23 mouse cellular contexts compared by ENCODE assay signal in genomic region chr2:173153266-173153665, GRCm38 (mm10). TPM values are rescaled to one million over a fixed set of nuclear protein-coding genes. Genes with fewer than 3 reads are reported as not detected.
DNase-seq lines count a peak whose midpoint lies in the region; ATAC-seq and TF ChIP-seq lines count a peak whose summit lies in the region.
"Had no signal": no experiment of that assay in that cellular context is flagged by ENCODE, and none has a peak within 500 bp of the region (broad histone marks: within the 10 kb centered on the region; RNA-seq: fewer than 3 reads in every experiment).

No protein-coding gene starts in this region.

- peak overlapping the region; percentile 96 for H3K27ac ChIP-seq in kidney, adult 2 months (ENCODE audit: insufficient read depth, low read depth, low read length)
- no peak overlapping the region for H3K27ac ChIP-seq in liver, embryonic 15.5 days (replicated peaks)
- no peak overlapping the region for H3K27ac ChIP-seq in liver, embryonic 11.5 days (ENCODE audit: low read depth, low read length)
- H3K27ac ChIP-seq in intestine, embryonic 16.5 days (ENCODE audit: low read length): peak overlapping the region; percentile 75
- H3K27ac ChIP-seq: embryonic facial prominence, embryonic 12.5 days; forebrain, embryonic 15.5 days; heart, embryonic 13.5 days had no signal

- H3K9me3 ChIP-seq in liver, embryonic 15.5 days (replicated peaks): no peaks in the 10 kb centered on the region
- no peaks in the 10 kb centered on the region for H3K9me3 ChIP-seq in liver, embryonic 11.5 days (ENCODE audit: control insufficient read depth, low read length)
- H3K9me3 ChIP-seq in intestine, embryonic 16.5 days (ENCODE audit: control insufficient read depth, low read length): no peaks in the 10 kb centered on the region
- H3K9me3 ChIP-seq: embryonic facial prominence, embryonic 12.5 days; forebrain, embryonic 15.5 days; heart, embryonic 13.5 days had no signal

- peaks cover 24% of the 10 kb centered on the region for H3K36me3 ChIP-seq in kidney, adult 2 months (ENCODE audit: control insufficient read depth, insufficient read depth, low read length)
- H3K36me3 ChIP-seq in liver, embryonic 15.5 days (replicated peaks): no peaks in the 10 kb centered on the region
- no peaks in the 10 kb centered on the region for H3K36me3 ChIP-seq in liver, embryonic 11.5 days (ENCODE audit: control insufficient read depth, insufficient read depth, low read length)
- H3K36me3 ChIP-seq in intestine, embryonic 16.5 days (ENCODE audit: control insufficient read depth, insufficient read depth, low read length): no peaks in the 10 kb centered on the region
- H3K36me3 ChIP-seq: embryonic facial prominence, embryonic 12.5 days; forebrain, embryonic 15.5 days; G1E; heart, embryonic 13.5 days had no signal

- no peak; the same call in 1 of the 2 replicates for TF ChIP-seq CTCF in kidney, adult 2 months (conservative IDR thresholded peaks at IDR 0.05; ENCODE audit: insufficient read depth, insufficient read length, low read depth, low read length)

- no peaks in the 10 kb centered on the region for H3K27me3 ChIP-seq in kidney, adult 2 months (replicated peaks; ENCODE audit: control insufficient read depth, insufficient read depth, low read length)
- peaks cover 9% of the 10 kb centered on the region; the same call in 1 of the 2 replicates for H3K27me3 ChIP-seq in liver, embryonic 15.5 days
- H3K27me3 ChIP-seq in liver, embryonic 11.5 days (replicated peaks; ENCODE audit: control insufficient read depth, insufficient read depth, low read length): no peaks in the 10 kb centered on the region
- H3K27me3 ChIP-seq in intestine, embryonic 16.5 days (replicated peaks; ENCODE audit: control insufficient read depth, insufficient read depth, low read length): no peaks in the 10 kb centered on the region
- H3K27me3 ChIP-seq: embryonic facial prominence, embryonic 12.5 days; forebrain, embryonic 15.5 days; heart, embryonic 13.5 days had no signal

- peak overlapping the region; percentile 16; the same call in 1 of the 2 replicates for H3K4me2 ChIP-seq in liver, embryonic 15.5 days
- no peak overlapping the region for H3K4me2 ChIP-seq in liver, embryonic 11.5 days
- H3K4me2 ChIP-seq in intestine, embryonic 16.5 days (ENCODE audit: low read depth, low read length): peak overlapping the region; percentile 28
- H3K4me2 ChIP-seq: embryonic facial prominence, embryonic 12.5 days; forebrain, embryonic 15.5 days; heart, embryonic 13.5 days had no signal

- no peak for ATAC-seq in liver, embryonic 15.5 days (ENCODE audit: insufficient read depth)
- no peak for ATAC-seq in liver, embryonic 11.5 days (replicated peaks; ENCODE audit: low FRiP score)
- peak; percentile 3 for ATAC-seq in intestine, embryonic 16.5 days
- no peak for ATAC-seq in megakaryocyte-erythroid progenitor cell, adult 5-6 weeks (replicated peaks; ENCODE audit: low FRiP score, low TSS enrichment, poor library complexity, severe bottlenecking)
- ATAC-seq: CD4-positive, CD25-positive, alpha-beta regulatory T cell, adult 4 months; forebrain, embryonic 15.5 days; hindbrain, embryonic 16.5 days had no signal

- H3K9ac ChIP-seq in liver, embryonic 15.5 days: no peak overlapping the region
- no peak overlapping the region for H3K9ac ChIP-seq in liver, embryonic 11.5 days (ENCODE audit: low read depth, low read length)
- peak overlapping the region; percentile 56 for H3K9ac ChIP-seq in intestine, embryonic 16.5 days (ENCODE audit: low read depth, low read length)
- H3K9ac ChIP-seq: embryonic facial prominence, embryonic 12.5 days; forebrain, embryonic 15.5 days; heart, embryonic 13.5 days had no signal

- 44% methylated on average over 10 of the region's 10 CpGs for WGBS in kidney, adult 2 months
- 67% methylated on average over 10 of the region's 10 CpGs for WGBS in liver, embryonic 15.5 days (ENCODE audit: insufficient replicate concordance)
- 83% methylated on average over 10 of the region's 10 CpGs for WGBS in liver, embryonic 11.5 days
- WGBS in intestine, embryonic 16.5 days: 79% methylated on average over 10 of the region's 10 CpGs

- H3K4me3 ChIP-seq in kidney, adult 2 months (ENCODE audit: insufficient read depth, low read depth, low read length): peak overlapping the region; percentile 83
- H3K4me3 ChIP-seq in liver, embryonic 15.5 days (replicated peaks): no peak overlapping the region
- no peak overlapping the region for H3K4me3 ChIP-seq in liver, embryonic 11.5 days (ENCODE audit: low read depth, low read length)
- H3K4me3 ChIP-seq in intestine, embryonic 16.5 days (ENCODE audit: low read length): peak overlapping the region; percentile 31
- H3K4me3 ChIP-seq: embryonic facial prominence, embryonic 12.5 days; forebrain, embryonic 15.5 days; heart, embryonic 13.5 days had no signal

- DNase-seq in adrenal gland, postnatal 14 days: peak; percentile 39
- DNase-seq in adrenal gland, postnatal 4 days (ENCODE audit: low spot score in 2 of 2): no peak
- DNase-seq in kidney, adult 2 months: no peak
- no peak for DNase-seq in kidney, postnatal 25 days
- DNase-seq in liver, embryonic 11.5 days (ENCODE audit: low spot score): no peak
- DNase-seq: B cell, adult 2 months; cerebellum, adult 11 months; cerebellum, adult 8-10 months; cerebellum, postnatal 14 days; gastrocnemius, postnatal 10 days; heart, postnatal 36 days had no signal

- peaks cover 9% of the 10 kb centered on the region for H3K4me1 ChIP-seq in kidney, adult 2 months (ENCODE audit: control insufficient read depth, insufficient read depth, low read length)
- H3K4me1 ChIP-seq in liver, embryonic 15.5 days (replicated peaks): peaks cover 16% of the 10 kb centered on the region
- H3K4me1 ChIP-seq in liver, embryonic 11.5 days (replicated peaks; ENCODE audit: control insufficient read depth, insufficient read depth, low read length): no peaks in the 10 kb centered on the region
- peaks cover 33% of the 10 kb centered on the region for H3K4me1 ChIP-seq in intestine, embryonic 16.5 days (ENCODE audit: control insufficient read depth, insufficient read depth, low read length)
- H3K4me1 ChIP-seq: embryonic facial prominence, embryonic 12.5 days; forebrain, embryonic 15.5 days had no signal

- peak; percentile 93 for TF ChIP-seq POLR2A in kidney, adult 2 months (IDR thresholded peaks at IDR 0.05; ENCODE audit: low read depth, low read length)

RNA-seq across cellular contexts. Expression of gene Pck1, which starts 0.4 kb away (rescaled TPM):
- total RNA-seq in adrenal gland, postnatal 14 days (2021): 1,355 and 1,486 TPM in 2 replicates
- 100 to 1,000 TPM; 190 to 200 TPM for total RNA-seq in adrenal gland, postnatal 4 days (2021)
- 648 and 871 TPM in 2 replicates for polyA plus RNA-seq in kidney, adult 2 months (2012; rRNA removed)
- polyA plus RNA-seq in liver, embryonic 15.5 days (2015; fragmentation: Nextera tagmentation; extraction: Ambion mirVana): 0.54 and 0.66 TPM in 2 replicates
- 0.17 and 0.23 TPM in 2 replicates for polyA plus RNA-seq in liver, embryonic 11.5 days (2014; fragmentation: Nextera tagmentation; extraction: Ambion mirVana)
- polyA plus RNA-seq in intestine, embryonic 16.5 days (2015; fragmentation: Nextera tagmentation; extraction: Ambion mirVana): 14.0 and 19.7 TPM in 2 replicates
- not detected in 2 replicates for total RNA-seq in megakaryocyte-erythroid progenitor cell, adult 5-6 weeks (2014; fragmentation: Nextera tagmentation)
- total RNA-seq in megakaryocyte-erythroid progenitor cell, adult 5-6 weeks (2017): not detected in 2 replicates
- polyA plus RNA-seq: CD4-positive, CD25-positive, alpha-beta regulatory T cell, adult 4 months; embryonic facial prominence, embryonic 12.5 days; forebrain, embryonic 11.5 days; forebrain, embryonic 15.5 days; G1E; hindbrain, embryonic 11.5 days; hindbrain, embryonic 16.5 days had no signal

RNA-seq across cellular contexts. Expression of gene Ctcfl, which starts 33.9 kb away (rescaled TPM):
- total RNA-seq in adrenal gland, postnatal 14 days (2021): 0.15 TPM in 2 replicates
- not detected for total RNA-seq in adrenal gland, postnatal 4 days (2021)
- 0.03 TPM in 2 replicates for polyA plus RNA-seq in kidney, adult 2 months (2012; rRNA removed)
- 0.03 and 0.07 TPM in 2 replicates for polyA plus RNA-seq in liver, embryonic 15.5 days (2015; fragmentation: Nextera tagmentation; extraction: Ambion mirVana)
- 0.07 TPM in 1 of 2 replicates, not detected in the other for polyA plus RNA-seq in liver, embryonic 11.5 days (2014; fragmentation: Nextera tagmentation; extraction: Ambion mirVana)
- 0.22 and 0.23 TPM in 2 replicates for polyA plus RNA-seq in intestine, embryonic 16.5 days (2015; fragmentation: Nextera tagmentation; extraction: Ambion mirVana)
- total RNA-seq in megakaryocyte-erythroid progenitor cell, adult 5-6 weeks (2014; fragmentation: Nextera tagmentation): not detected in 2 replicates
- not detected in 2 replicates for total RNA-seq in megakaryocyte-erythroid progenitor cell, adult 5-6 weeks (2017)
- total RNA-seq: G1E; gastrocnemius, postnatal 10 days had no signal
- polyA plus RNA-seq: CD4-positive, CD25-positive, alpha-beta regulatory T cell, adult 4 months; cortical plate, adult 2 months; forebrain, embryonic 11.5 days; G1E had no signal

Comparison
In these comparisons a context has a peak if more than half of its experiments do, and no peak if none do; other contexts are left out.
1. H3K27ac ChIP-seq: peak in kidney, adult 2 months (single experiment) and intestine, embryonic 16.5 days (single experiment); none in liver, embryonic 15.5 days (single experiment) and liver, embryonic 11.5 days (single experiment).
2. H3K4me3 ChIP-seq: peak in kidney, adult 2 months (single experiment) and intestine, embryonic 16.5 days (single experiment); none in liver, embryonic 15.5 days (single experiment) and liver, embryonic 11.5 days (single experiment).
3. RNA of gene Pck1, which starts 0.4 kb away (polyA plus RNA-seq): 648 to 871 TPM in kidney, adult 2 months; 14.0 to 19.7 TPM in intestine, embryonic 16.5 days, 0.54 to 0.66 TPM in liver, embryonic 15.5 days and 0.17 to 0.23 TPM in liver, embryonic 11.5 days; every median in the first group is over 10 times any median in the second.